Mouse (Mus musculus) embryonic fibroblast, embryonic 13.5 days (primary cell): ENCODE measurements around the gene Hist1h2ac.
"Not testable (repeated sequence)": the region's sequence is repeated elsewhere in the genome, so short reads cannot be mapped to it uniquely, and the experiment has no call there.

Experiments
- CTCF ChIP-seq: IDR thresholded peaks from 2 replicates; pipeline ENCODE4 v1.5.1; 2011; ENCODE audit warnings: mild to moderate bottlenecking, control low read depth, low read length, moderate library complexity, borderline replicate concordance; ENCODE audit not compliant: insufficient read depth
- POLR2A ChIP-seq: IDR thresholded peaks from 2 replicates; pipeline ENCODE4 v1.6.1; 2011; ENCODE audit warnings: low read depth, mild to moderate bottlenecking, control low read depth, low read length, moderate library complexity

DNA sequence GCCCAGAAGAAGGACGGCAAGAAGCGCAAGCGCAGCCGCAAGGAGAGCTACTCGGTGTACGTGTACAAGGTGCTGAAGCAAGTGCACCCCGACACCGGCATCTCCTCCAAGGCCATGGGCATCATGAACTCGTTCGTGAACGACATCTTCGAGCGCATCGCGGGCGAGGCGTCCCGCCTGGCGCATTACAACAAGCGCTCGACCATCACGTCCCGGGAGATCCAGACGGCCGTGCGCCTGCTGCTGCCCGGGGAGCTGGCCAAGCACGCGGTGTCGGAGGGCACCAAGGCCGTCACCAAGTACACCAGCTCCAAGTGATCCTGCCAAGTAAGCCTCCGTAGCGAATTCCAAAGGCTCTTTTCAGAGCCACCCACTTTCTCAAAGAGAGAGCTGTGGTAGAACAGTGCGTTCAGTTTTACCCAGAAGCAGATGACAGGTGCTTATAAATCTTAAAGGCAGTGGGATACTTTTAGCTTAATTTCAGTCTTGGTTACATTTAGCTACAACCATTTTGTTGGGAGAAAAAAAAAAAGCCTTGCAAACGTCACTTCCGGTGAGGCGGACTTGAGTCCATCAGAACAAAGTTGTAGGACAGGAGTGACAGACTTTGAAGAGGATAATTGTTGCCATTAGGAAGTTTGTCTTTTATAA is 672 bp upstream of the Hist1h2ac start:
- TF ChIP-seq CTCF, result not testable (repeated sequence)
- peak; percentile 71 for TF ChIP-seq POLR2A
